Mouse (Mus musculus): ENCODE results near the gene Trip10.

- TF ChIP-seq CTCF (IDR thresholded peaks at IDR 0.05; ENCODE audit: low read depth) (no peak), EP300 (IDR thresholded peaks at IDR 0.05; ENCODE audit: low read depth) (no peak)
These were observed 22.0 kb downstream of the Trip10 start for GRCm38 (mm10) chr17:57271301-57271700.
